Mouse (Mus musculus) midbrain, postnatal 0 days (tissue): ENCODE data around the gene Zfp687. TPM values are rescaled to one million over a fixed set of nuclear protein-coding genes. Genes with fewer than 3 reads are reported as not detected.
"Not testable (repeated sequence)": the region's sequence is repeated elsewhere in the genome, so short reads cannot be mapped to it uniquely, and the experiment has no call there.

ENCODE experiments used
- ATAC-seq: fragments of 200-750 bp; cut with Nextera tagmentation; 2 replicates; pipeline ENCODE4 v1.8.0; 2017; ENCODE audit warnings: moderate number of reproducible peaks, mild to moderate bottlenecking, moderate TSS enrichment, moderate library complexity; ENCODE audit not compliant: low FRiP score
- DNase-seq: peaks from one replicate; pipeline ENCODE4 v3.0.0-alpha.2; 2015; ENCODE audit warnings: low spot score
- H3K27ac ChIP-seq: fragments of 300-500 bp; sonication (generic); 2 replicates; pipeline ENCODE4 v1.5.1; 2014; ENCODE audit warnings: low read depth, mild to moderate bottlenecking, low read length, mixed read lengths
- H3K27me3 ChIP-seq: fragments of 300-500 bp; sonication (generic); 2 replicates; pipeline ENCODE4 v1.6.1; 2014; ENCODE audit warnings: low read length, control low read depth, mixed read lengths; ENCODE audit not compliant: insufficient read depth
- H3K36me3 ChIP-seq: fragments of 300-500 bp; sonication (generic); 2 replicates; pipeline ENCODE4 v1.6.1; 2014; ENCODE audit warnings: low read length, control low read depth, mixed read lengths; ENCODE audit not compliant: insufficient read depth
- H3K4me1 ChIP-seq: fragments of 300-500 bp; sonication (generic); 2 replicates; pipeline ENCODE4 v1.6.1; 2014; ENCODE audit warnings: mild to moderate bottlenecking, control low read depth, antibody characterized with exemption, low read length, mixed read lengths; ENCODE audit not compliant: insufficient read depth
- H3K4me2 ChIP-seq: fragments of 300-500 bp; sonication (generic); 2 replicates; pipeline ENCODE4 v1.6.1; 2014; ENCODE audit warnings: low read depth, mild to moderate bottlenecking, low read length, mixed read lengths; ENCODE audit not compliant: poor library complexity, severe bottlenecking
- H3K4me3 ChIP-seq: fragments of 300-500 bp; sonication (generic); 2 replicates; pipeline ENCODE4 v1.5.1; 2014; ENCODE audit warnings: low read depth, mild to moderate bottlenecking, low read length, moderate library complexity
- H3K9ac ChIP-seq: fragments of 300-500 bp; sonication (generic); replicated peaks from 2 replicates; pipeline ENCODE4 v1.6.1; 2014; ENCODE audit warnings: mild to moderate bottlenecking, low read length, moderate library complexity, mixed read lengths; ENCODE audit not compliant: poor library complexity, severe bottlenecking
- H3K9me3 ChIP-seq: fragments of 300-500 bp; sonication (generic); 2 replicates; pipeline ENCODE4 v1.6.1; 2016; ENCODE audit warnings: low read length, control low read depth
- CTCF ChIP-seq: IDR thresholded peaks from 2 replicates; pipeline ENCODE4 v1.5.1; 2016; ENCODE audit warnings: antibody characterized with exemption, mild to moderate bottlenecking
- WGBS: fragments of 180-500 bp; shearing (Covaris S2); extraction: QIAGEN DNeasy Blood & Tissue Kit; methylation state at CpG from one replicate; pipeline ENCODE4 v1.1.7; 2014; 5-methylcytosine and 5-hydroxymethylcytosine counted together
- polyA plus RNA-seq: library from polyadenylated mRNA; unstranded; fragments of >200 nt; fragmentation: Nextera tagmentation; extraction: Ambion mirVana; gene quantifications from 2 replicates; pipeline ENCODE4 v1.2.1, GENCODE M21; 2015
- total RNA-seq: library from RNA; depleted of rRNA; stranded (reverse); fragments of >200 nt; gene quantifications from 2 replicates; pipeline ENCODE4 v1.2.3, GENCODE M21; 2014

Zfp687 gene
- total and polyA plus RNA-seq, 2 experiments from 2014 or later = 15.6 to 30.0 TPM

DNA sequence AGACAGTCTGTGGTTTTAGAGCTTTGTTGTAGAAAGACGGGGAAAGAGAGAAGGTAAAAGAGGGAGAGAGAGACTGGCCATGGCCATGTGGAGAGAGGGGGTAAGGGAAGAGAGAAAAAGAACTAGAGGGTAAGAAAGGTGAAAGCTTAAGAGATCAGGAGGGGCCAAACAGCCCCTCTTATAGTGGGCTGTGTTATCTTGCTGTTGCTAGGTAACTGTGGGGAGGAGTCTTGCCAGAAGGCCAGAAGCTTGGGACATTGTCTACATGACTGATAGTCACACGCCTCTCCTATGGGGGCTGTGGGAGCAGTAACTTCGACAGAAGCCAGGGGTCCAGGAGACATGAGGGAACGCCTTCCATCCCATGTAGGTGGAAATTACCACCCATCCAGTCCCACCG, 10.0 kb upstream of the Zfp687 start:
- DNase-seq (no peak), ATAC-seq (no peak)
- no peak overlapping the region for H3K9ac ChIP-seq
- H3K4me2 ChIP-seq = no peak overlapping the region
- no peaks in the 10 kb centered on the region for H3K4me1 ChIP-seq
- H3K4me3 ChIP-seq = no peak overlapping the region
- H3K27me3 ChIP-seq = no peaks in the 10 kb centered on the region
- 65% methylated on average over 5 of the region's 5 CpGs for WGBS
- H3K9me3 ChIP-seq = no peaks in the 10 kb centered on the region
- no peak for TF ChIP-seq CTCF
- no peak overlapping the region for H3K27ac ChIP-seq
- no peaks in the 10 kb centered on the region for H3K36me3 ChIP-seq

- TF ChIP-seq CTCF = no peak
- Histone ChIP-seq H3K4me1 (no peaks in the 10 kb centered on the region), H3K4me3 (no peak overlapping the region), H3K27me3 (no peaks in the 10 kb centered on the region), H3K4me2 (no peak overlapping the region), H3K9ac (no peak overlapping the region), H3K9me3 (no peaks in the 10 kb centered on the region), H3K27ac (no peak overlapping the region), H3K36me3 (no peaks in the 10 kb centered on the region)
- ATAC-seq (no peak), DNase-seq (peak; percentile 49)
- WGBS = 21% methylated on average over 11 of the region's 11 CpGs
Observed at GRCm38 (mm10) chr3:95024551-95024950, 9.3 kb upstream of the Zfp687 start.

GRCm38 (mm10) chr3:95020956-95021355, 5.7 kb upstream of the Zfp687 start:
- not testable (repeated sequence) for H3K27me3 ChIP-seq, H3K9me3 ChIP-seq, DNase-seq, H3K27ac ChIP-seq, ATAC-seq, H3K4me3 ChIP-seq, H3K9ac ChIP-seq, H3K4me2 ChIP-seq, H3K36me3 ChIP-seq, H3K4me1 ChIP-seq
- WGBS = 97% methylated on average over 5 of the region's 5 CpGs

- H3K36me3 ChIP-seq = no peaks in the 10 kb centered on the region
- DNase-seq = no peak
- no peak for ATAC-seq
- no peak overlapping the region for H3K27ac ChIP-seq
- no peaks in the 10 kb centered on the region for H3K9me3 ChIP-seq
- 92% methylated on average over 2 of the region's 2 CpGs for WGBS
- H3K9ac ChIP-seq = no peak overlapping the region
- H3K27me3 ChIP-seq = no peaks in the 10 kb centered on the region
- H3K4me2 ChIP-seq = no peak overlapping the region
- no peak overlapping the region for H3K4me3 ChIP-seq
- peaks cover 5% of the 10 kb centered on the region; the same call in 1 of the 2 replicates for H3K4me1 ChIP-seq
- no peak for TF ChIP-seq CTCF
Observed at GRCm38 (mm10) chr3:95018741-95019140, 3.5 kb upstream of the Zfp687 start.

DNA sequence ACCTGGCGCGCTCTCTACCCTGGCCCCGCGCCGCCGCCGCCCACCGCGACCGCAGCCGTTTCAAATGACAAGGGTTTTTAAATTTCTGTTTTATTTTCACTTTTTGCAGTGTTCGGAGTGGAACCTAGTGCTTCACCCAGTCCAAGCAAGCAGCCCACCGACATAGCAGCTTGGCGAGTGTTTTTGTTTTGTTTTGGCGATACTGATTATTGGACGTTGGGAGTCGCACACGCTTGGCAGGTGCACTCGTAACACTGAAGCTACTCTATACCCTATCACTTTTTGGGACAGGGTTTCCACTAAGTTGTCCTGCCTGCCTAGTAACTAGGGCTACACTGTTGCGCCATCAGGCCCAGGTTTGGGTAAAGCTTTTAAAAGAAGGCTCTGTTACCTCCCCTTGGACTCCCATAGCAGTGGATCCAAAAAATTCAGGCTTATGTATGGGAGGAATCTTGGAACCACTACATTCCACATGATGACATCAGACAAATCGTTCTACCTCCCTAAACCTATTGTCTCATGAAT, 1.3 kb upstream of the Zfp687 start:
- DNase-seq = no peak
- Histone ChIP-seq H3K27ac (peak overlapping the region; percentile 98), H3K27me3 (no peaks in the 10 kb centered on the region), H3K4me3 (peak overlapping the region; percentile 65), H3K4me2 (peak overlapping the region; percentile 50), H3K9ac (peak overlapping the region; percentile 46), H3K36me3 (peaks cover 6% of the 10 kb centered on the region), H3K4me1 (peaks cover 11% of the 10 kb centered on the region; the same call in 1 of the 2 replicates), H3K9me3 (no peaks in the 10 kb centered on the region)
- TF ChIP-seq CTCF = no peak
- no peak for ATAC-seq
- 3% methylated on average over 21 of the region's 21 CpGs for WGBS

GRCm38 (mm10) chr3:95015891-95016531, 763 bp upstream of the Zfp687 start:
- TF ChIP-seq CTCF = no peak
- peak; percentile 88 for ATAC-seq
- WGBS = under 1% methylated on average over 40 of the region's 40 CpGs

More at GRCm38 (mm10) chr3:95015891-95016531, 763 bp upstream of the Zfp687 start:
- H3K4me1 ChIP-seq = peaks cover 11% of the 10 kb centered on the region; the same call in 1 of the 2 replicates
- no peaks in the 10 kb centered on the region for H3K27me3 ChIP-seq
- H3K9me3 ChIP-seq = no peaks in the 10 kb centered on the region
- peak overlapping the region; percentile 98 for H3K27ac ChIP-seq
- H3K36me3 ChIP-seq = peaks cover 12% of the 10 kb centered on the region
- peak; percentile 96 for DNase-seq
- H3K4me2 ChIP-seq = peak overlapping the region; percentile 50
- H3K9ac ChIP-seq = peak overlapping the region; percentile 62
- peak overlapping the region; percentile 65 for H3K4me3 ChIP-seq
